Mouse (Mus musculus) spleen, postnatal 4 days (tissue): Measurements from ENCODE around the gene Adam11.

Experiments
- DNase-seq, 2 experiments: peaks; one replicate each; pipeline ENCODE4 v3.0.0; 2022; ENCODE audit warnings: low spot score in 2 of 2

Gene Adam11

GRCm38 (mm10) chr11:102753591-102754324, 7.5 kb upstream of the Adam11 start:
- DNase-seq = peak in 1 of 2 experiments; percentile 59

- DNase-seq = no peak
These were observed 6.8 kb upstream of the Adam11 start for GRCm38 (mm10) chr11:102754416-102754815.

GRCm38 (mm10) chr11:102755391-102755790, 5.8 kb upstream of the Adam11 start:
- DNase-seq = no peak

GRCm38 (mm10) chr11:102758977-102759376, 2.3 kb upstream of the Adam11 start:
- DNase-seq = no peak

- no peak for DNase-seq
These were observed 382 bp upstream of the Adam11 start for GRCm38 (mm10) chr11:102760805-102761308.

GRCm38 (mm10) chr11:102762248-102762647, 1.0 kb downstream of the Adam11 start:
- no peak for DNase-seq

- DNase-seq = no peak
These were observed 1.9 kb downstream of the Adam11 start for GRCm38 (mm10) chr11:102763009-102763767.

GRCm38 (mm10) chr11:102765416-102765815, 4.2 kb downstream of the Adam11 start:
- DNase-seq = no peak

- no peak for DNase-seq
These were observed 5.9 kb downstream of the Adam11 start for GRCm38 (mm10) chr11:102767055-102767670.

GRCm38 (mm10) chr11:102769141-102769540, 7.9 kb downstream of the Adam11 start:
- DNase-seq = no peak

- DNase-seq = peak in 1 of 2 experiments; percentile 51
These were observed 8.9 kb downstream of the Adam11 start for GRCm38 (mm10) chr11:102769993-102770661.

GRCm38 (mm10) chr11:102770662-102771435, 9.6 kb downstream of the Adam11 start:
- peak in 1 of 2 experiments; percentile 51 for DNase-seq

GRCm38 (mm10) chr11:102771916-102772714, 10.9 kb downstream of the Adam11 start:
- peak in 1 of 2 experiments; percentile 59 for DNase-seq

- DNase-seq = peak in 1 of 2 experiments; percentile 57
These were observed 11.8 kb downstream of the Adam11 start for GRCm38 (mm10) chr11:102772771-102773700.

- DNase-seq = peak; percentile 66 to 91
These were observed 12.7 kb downstream of the Adam11 start for GRCm38 (mm10) chr11:102773713-102774611.

GRCm38 (mm10) chr11:102774621-102775141, 13.4 kb downstream of the Adam11 start:
- peak; percentile 39 to 66 for DNase-seq

- DNase-seq = peak; percentile 33 to 66
These were observed 16.4 kb downstream of the Adam11 start for GRCm38 (mm10) chr11:102777598-102777997.

GRCm38 (mm10) chr11:102778165-102778564, 16.9 kb downstream of the Adam11 start:
- no peak for DNase-seq
